Mouse (Mus musculus): Measurements from ENCODE around the gene Lamc3. TPM values are rescaled to one million over a fixed set of nuclear protein-coding genes. Genes with fewer than 3 reads are reported as not detected.

Gene Lamc3
- total RNA-seq, 2 experiments from 2014 or later = not detected

DNA sequence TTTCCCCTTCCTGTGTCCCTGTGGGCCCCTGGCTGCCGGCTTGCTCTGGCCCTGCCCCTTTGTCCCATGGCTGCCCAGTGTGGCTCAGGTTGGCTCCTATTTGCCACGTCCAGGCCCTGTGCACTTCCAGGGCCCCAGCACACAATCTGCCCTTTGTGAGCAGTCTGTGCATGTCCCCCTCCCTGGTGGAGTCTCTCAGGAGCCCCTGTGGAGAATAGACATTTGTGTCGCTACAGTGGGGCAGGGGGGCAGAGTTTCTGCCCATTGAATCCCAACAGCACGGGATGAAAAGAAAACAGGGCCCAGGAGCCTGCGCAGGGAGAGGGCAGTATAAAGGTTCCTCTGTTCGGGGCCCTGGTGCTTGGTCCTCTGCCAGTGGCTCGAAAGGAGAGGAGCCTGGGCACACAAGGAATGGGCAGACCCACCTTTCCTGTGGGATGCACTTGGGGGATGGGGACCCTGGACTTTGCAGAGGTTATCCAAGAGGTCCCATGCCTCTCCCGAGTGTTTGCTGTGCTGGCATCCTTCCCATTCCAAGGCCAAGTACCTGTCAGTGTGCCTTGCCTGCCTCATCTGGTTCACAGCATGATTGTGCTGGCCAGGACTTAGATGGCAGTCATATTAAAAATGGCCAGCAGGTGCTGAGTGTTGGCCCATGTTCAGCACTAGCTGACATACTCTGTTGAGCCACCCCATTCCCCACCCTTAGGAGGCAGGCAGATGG lies 75.6 kb downstream of the Lamc3 start:
- ATAC-seq (replicated peaks; ENCODE audit: low FRiP score, poor library complexity, severe bottlenecking) = no peak

DNA sequence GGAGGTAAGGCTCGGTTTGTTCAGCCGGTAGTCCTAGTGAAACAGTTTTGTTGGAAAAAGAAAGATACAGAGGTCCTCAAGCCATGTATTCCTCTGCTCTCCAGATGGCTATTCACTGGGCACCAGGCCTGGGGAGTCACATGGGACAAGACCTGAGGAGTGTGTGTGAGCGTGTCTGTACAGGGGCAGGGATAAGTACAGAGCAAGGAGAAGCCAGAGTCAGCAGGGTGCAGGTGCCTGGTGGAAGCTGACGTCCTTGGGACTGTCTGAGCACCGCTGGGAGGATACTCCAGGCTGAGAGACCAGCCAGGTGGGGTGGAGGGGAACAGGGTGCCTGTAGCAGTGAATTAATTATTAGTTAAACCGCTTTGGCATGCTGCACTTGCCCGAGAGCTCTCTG lies 76.4 kb downstream of the Lamc3 start:
- no peak for ATAC-seq (replicated peaks; ENCODE audit: low FRiP score, poor library complexity, severe bottlenecking)

DNA sequence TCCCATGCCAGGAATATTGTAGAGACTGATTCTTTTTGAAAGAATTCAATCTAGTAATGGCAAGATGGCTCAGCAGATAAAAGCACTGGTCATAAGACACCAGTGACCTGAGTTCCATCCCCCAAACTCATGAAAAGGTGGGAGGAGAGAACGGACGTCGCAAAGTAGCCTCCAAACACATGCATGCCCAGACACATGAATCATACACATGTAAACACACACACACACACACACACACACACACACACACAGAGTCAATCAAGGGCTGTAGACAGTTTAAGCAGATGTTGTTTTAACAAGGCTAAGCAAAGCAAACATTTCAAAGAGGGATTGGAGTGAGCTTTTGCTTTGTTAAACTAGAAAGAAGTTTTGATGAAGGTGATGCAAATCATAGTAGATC lies 77.1 kb downstream of the Lamc3 start:
- ATAC-seq (replicated peaks; ENCODE audit: low FRiP score, poor library complexity, severe bottlenecking) = no peak

DNA sequence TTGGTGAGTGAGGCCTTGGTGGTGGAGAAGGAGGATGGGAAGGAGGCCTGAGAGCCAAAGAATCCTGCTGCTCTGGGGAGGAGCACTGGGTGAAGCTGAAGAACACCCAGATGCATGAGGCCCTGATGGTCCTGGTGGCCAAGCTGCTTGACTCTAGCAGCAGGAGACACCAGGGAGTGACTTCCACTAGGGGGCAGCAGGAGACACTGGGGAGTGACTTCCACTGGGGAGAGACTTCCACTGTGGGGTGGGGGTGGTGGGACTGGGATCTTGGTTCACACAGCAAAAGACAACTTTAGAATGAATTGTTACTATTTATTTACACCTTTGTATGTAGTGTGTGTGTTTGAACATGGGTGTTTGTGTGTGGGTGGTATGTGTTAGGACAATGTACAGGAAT lies 78.0 kb downstream of the Lamc3 start:
- peak; percentile 68 for ATAC-seq (replicated peaks; ENCODE audit: low FRiP score, poor library complexity, severe bottlenecking)

DNA sequence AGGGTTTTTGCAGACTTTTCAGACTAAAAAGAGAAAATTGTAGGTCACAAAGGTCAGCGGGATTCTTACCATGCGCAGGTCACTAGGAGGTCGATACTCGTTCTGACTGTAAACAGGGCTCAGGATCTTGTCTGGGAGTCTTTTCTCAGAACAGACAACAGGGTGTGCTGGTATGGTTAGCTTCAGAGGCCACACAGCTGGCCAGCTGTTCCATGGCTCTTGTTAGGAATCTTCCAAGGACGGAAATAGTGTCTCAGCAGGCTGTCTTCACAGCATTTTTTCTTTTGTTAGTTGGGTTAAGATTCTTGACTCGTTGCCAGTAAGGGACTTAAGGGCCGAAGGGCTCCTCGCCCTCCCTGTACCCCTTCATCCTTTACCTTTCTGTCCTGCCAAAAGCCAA lies 79.7 kb downstream of the Lamc3 start:
- ATAC-seq (replicated peaks; ENCODE audit: low FRiP score, poor library complexity, severe bottlenecking) = no peak

DNA sequence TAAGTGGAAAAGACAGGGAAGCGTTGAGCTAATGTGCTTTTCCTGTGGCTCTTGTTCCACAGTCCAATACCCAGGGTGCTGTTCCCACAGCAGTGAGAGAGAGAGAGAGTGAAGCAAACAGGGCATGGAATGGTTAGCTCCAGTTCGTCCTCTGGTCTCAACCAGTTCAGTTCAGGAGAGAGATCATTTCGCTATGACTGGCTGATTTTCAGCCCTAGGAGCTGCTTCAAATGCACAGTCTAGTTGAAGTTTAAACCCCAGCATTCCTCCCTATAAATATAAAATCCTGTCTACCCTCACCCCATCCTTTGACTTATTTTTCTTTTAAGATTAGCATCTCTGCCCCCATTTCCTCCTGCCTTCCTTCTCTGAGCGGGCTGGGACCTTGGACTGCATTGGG lies 85.5 kb downstream of the Lamc3 start:
- ATAC-seq (replicated peaks; ENCODE audit: low FRiP score, poor library complexity, severe bottlenecking) = no peak

DNA sequence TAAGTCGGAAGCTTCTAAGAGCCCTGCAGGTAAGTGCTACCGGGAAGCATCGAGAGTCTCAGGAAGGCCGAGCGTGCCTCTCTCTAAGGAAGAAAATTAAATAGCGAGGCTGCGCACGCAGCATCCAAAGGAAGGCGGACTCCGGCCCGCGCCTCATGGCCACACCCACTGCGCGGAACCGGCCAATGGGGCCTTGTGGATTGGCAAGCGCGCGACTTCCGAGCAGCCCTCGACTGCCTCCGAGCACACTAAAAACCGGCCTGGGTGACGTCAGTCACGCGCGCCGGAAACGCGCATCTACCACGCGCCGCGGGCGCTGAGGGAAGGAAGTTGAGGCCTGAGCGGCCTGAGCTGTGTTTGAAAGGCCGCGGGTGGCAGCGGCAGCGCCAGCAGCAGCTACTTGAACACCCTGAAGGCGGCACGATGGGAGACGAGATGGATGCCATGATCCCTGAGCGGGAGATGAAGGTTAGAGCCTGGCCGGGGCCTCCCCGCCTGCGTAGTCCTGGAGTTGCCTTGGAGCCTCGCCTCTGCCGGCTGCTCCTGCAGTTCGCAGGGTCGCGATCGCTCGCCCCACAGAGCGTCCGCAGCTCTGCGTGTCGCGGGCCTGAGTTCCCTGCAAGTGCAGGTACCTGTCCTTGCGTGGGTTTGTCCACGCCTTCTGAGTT lies 87.2 kb downstream of the Lamc3 start, which contains the start of gene Nup214:
Gene Nup214 (plus strand): TSS at position 296 of the 668 bp plus-strand sequence.
- ATAC-seq (replicated peaks; ENCODE audit: low FRiP score, poor library complexity, severe bottlenecking) = peak; percentile 97

DNA sequence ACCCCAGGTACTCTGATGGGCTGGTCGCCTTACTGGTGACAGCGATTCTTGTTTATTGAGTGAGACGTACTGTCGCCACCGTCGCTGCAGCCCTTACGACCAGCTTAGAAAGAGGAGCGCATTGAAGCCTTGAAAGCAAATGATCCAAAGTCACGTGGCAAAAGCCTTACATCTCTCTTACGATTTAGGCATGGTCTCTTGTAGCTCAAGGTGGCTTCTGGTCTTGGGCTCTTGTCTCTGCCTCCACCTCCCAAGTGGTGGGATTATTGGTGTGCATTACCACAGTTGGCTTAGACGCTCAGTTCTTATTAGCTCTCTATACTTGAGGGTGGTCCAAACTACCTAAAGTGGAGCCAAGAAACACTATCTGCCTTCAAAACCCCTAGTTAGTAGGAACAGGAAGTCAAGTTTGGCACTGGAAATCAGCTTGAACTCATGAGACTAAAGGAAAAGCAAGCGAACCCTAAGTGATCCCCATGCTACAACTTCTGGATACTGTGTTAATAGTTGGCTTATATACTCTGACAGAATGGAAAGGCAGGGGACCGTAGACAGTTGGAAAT lies 87.8 kb downstream of the Lamc3 start:
- ATAC-seq (replicated peaks; ENCODE audit: low FRiP score, poor library complexity, severe bottlenecking) = no peak

DNA sequence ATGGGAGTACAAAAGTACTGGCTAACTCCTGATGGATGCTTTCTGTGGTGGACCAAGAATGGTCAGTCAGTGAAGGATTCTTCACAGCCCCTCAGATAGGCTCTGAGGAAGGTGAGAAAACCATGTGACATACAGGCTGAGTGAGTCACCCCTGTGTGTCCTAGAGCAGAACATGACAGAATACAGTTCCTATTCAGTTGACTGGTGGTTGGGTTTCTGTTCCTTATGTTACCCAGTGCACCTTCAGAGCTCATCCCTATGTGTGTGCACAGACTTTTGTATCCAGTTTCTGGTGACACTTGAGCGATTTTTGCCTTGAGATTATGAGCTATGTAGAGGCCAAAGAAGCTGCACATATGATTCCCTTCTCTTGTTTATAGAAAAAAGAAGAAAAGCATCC lies 100.7 kb downstream of the Lamc3 start:
- ATAC-seq (replicated peaks; ENCODE audit: low FRiP score, poor library complexity, severe bottlenecking) = no peak

DNA sequence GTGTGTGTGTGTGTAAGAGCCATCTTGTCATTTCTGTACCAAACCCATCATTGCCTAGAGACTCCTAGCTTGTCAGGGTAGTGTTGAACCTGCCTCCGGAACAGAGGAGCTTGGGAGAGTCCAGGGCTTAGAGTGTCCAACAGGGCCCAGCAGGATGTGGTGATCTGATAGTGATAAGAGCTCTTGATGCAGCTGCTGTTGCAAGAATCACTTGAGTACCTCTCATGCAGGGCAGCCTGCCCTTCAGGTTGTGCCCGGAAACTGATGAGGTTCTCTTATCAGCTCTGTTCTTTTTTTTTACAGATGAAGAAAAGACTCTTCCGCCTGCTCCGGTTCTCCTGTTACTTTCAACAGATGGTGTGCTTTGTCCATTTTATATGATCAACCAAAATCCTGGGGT lies 103.9 kb downstream of the Lamc3 start:
- no peak for ATAC-seq (replicated peaks; ENCODE audit: low FRiP score, poor library complexity, severe bottlenecking)

DNA sequence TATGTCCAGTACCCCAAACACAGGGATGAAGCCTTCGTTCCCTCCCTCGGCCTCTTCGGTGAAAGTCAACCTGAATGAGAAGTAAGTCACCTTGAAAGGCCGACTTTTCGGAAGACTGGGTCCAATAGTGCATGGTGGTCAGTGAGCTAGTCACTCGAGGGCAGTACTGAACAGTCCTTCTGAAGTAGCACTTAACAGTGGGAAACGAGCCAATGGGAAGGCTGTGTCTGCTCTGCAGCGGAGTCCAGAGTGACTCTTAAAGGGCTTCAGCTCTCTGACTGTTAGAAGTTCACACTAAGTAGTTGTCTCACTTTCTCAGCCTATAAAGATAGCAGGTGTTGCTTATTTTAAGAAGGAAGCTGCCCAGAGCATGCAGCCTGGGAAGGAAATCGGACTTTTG lies 107.8 kb downstream of the Lamc3 start:
- ATAC-seq (replicated peaks; ENCODE audit: low FRiP score, poor library complexity, severe bottlenecking) = no peak

DNA sequence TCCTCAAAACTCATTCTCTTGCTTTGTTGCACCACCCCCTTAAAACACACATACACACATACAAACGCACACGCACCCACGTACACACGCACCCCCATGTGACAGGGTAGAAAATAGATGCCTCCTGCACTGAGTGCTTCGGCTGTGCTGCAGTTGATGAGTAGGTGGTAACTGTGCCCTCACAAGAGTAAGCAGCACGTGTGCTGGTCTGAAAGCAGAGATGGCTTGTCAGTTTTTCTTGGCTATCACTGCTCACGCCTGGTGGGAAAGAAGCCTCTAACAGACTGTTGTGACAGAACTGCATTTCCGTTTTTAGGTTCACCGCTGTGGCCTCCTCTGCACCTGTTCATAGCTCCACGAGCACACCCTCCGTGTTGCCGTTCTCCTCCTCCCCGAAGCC lies 109.0 kb downstream of the Lamc3 start:
- ATAC-seq (replicated peaks; ENCODE audit: low FRiP score, poor library complexity, severe bottlenecking) = no peak

Other genes starting within 250 kb of the Lamc3 start
- gene Prdm12, start 247.3 kb upstream of the Lamc3 start, total RNA-seq (2015; ENCODE audit: low replicate concordance) = not detected in 2 replicates
- not detected in 2 replicates for gene Prdm12, start 247.3 kb upstream of the Lamc3 start, total RNA-seq (2017; ENCODE audit: low replicate concordance)
- 9.6 and 9.8 TPM in 2 replicates for gene Exosc2, start 216.6 kb upstream of the Lamc3 start, total RNA-seq (2015; ENCODE audit: low replicate concordance)
- gene Exosc2, start 216.6 kb upstream of the Lamc3 start, total RNA-seq (2017; ENCODE audit: low replicate concordance) = 9.2 and 9.8 TPM in 2 replicates
- 13.8 and 14.0 TPM in 2 replicates for gene Abl1, start 198.9 kb upstream of the Lamc3 start, total RNA-seq (2015; ENCODE audit: low replicate concordance)
- 9.5 and 13.4 TPM in 2 replicates for gene Abl1, start 198.9 kb upstream of the Lamc3 start, total RNA-seq (2017; ENCODE audit: low replicate concordance)
- gene Qrfp, start 76.7 kb upstream of the Lamc3 start, total RNA-seq (2015; ENCODE audit: low replicate concordance) = not detected in 2 replicates
- not detected in 2 replicates for gene Qrfp, start 76.7 kb upstream of the Lamc3 start, total RNA-seq (2017; ENCODE audit: low replicate concordance)
- gene Fibcd1, start 41.3 kb upstream of the Lamc3 start, total RNA-seq (2015; ENCODE audit: low replicate concordance) = not detected in 2 replicates
- not detected in 2 replicates for gene Fibcd1, start 41.3 kb upstream of the Lamc3 start, total RNA-seq (2017; ENCODE audit: low replicate concordance)
- not detected in 2 replicates for gene Aif1l, start 62.8 kb downstream of the Lamc3 start, total RNA-seq (2015; ENCODE audit: low replicate concordance)
- not detected in 2 replicates for gene Aif1l, start 62.8 kb downstream of the Lamc3 start, total RNA-seq (2017; ENCODE audit: low replicate concordance)
- gene Nup214, start 87.1 kb downstream of the Lamc3 start, total RNA-seq (2015; ENCODE audit: low replicate concordance) = 13.4 and 27.4 TPM in 2 replicates
- gene Nup214, start 87.1 kb downstream of the Lamc3 start, total RNA-seq (2017; ENCODE audit: low replicate concordance) = 7.5 and 14.7 TPM in 2 replicates
- gene Fam78a, start 197.6 kb downstream of the Lamc3 start, total RNA-seq (2015; ENCODE audit: low replicate concordance) = 9.6 and 16.9 TPM in 2 replicates
- 19.7 and 23.0 TPM in 2 replicates for gene Fam78a, start 197.6 kb downstream of the Lamc3 start, total RNA-seq (2017; ENCODE audit: low replicate concordance)
- gene Plpp7, start 208.2 kb downstream of the Lamc3 start, total RNA-seq (2015; ENCODE audit: low replicate concordance) = not detected in 2 replicates
- gene Plpp7, start 208.2 kb downstream of the Lamc3 start, total RNA-seq (2017; ENCODE audit: low replicate concordance) = 0.60 TPM in 1 of 2 replicates, not detected in the other